Mouse (Mus musculus): Measurements from ENCODE around the gene Mapk8ip1. TPM values are rescaled to one million over a fixed set of nuclear protein-coding genes. Genes with fewer than 3 reads are reported as not detected.

The Mapk8ip1 gene
- polyA plus RNA-seq, 1 experiment from 2014 or later: 1.8 TPM

DNA sequence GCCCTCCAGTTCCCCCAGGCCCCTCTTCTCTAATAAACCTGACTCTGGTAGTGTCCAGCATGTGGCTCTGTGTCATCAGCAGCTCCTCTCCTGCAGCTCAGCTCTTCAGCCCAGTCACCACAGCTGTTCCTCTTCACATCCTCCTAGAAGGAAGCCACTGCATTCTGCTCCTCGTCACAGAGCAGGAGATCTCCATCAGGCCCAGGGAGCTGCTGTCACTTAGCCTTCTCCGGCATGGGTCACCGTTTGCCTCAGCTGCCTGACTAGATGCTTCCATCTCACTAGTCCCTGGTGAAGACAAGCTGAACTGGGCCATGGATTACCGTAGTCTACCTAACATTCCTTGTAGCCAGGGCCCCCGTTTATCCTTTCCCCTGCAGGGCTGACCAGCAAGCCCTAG lies 19.9 kb downstream of the Mapk8ip1 start:
- H3K9ac ChIP-seq (ENCODE audit: low read depth, low read length): no peak overlapping the region
- no peak overlapping the region for H3K4me2 ChIP-seq (ENCODE audit: low read depth, low read length)
- WGBS (ENCODE audit: insufficient replicate concordance): 80% methylated on average over 5 of the region's 5 CpGs
- H3K4me1 ChIP-seq (ENCODE audit: control insufficient read depth, low read depth, low read length): peaks cover 5% of the 10 kb centered on the region
- no peak for ATAC-seq (ENCODE audit: low read depth)
- no peak overlapping the region for H3K4me3 ChIP-seq (ENCODE audit: low read depth, low read length)
- no peak overlapping the region for H3K27ac ChIP-seq (ENCODE audit: low read length)
- H3K27me3 ChIP-seq (ENCODE audit: control insufficient read depth, insufficient read depth, low read depth, low read length): no peaks in the 10 kb centered on the region
- no peaks in the 10 kb centered on the region for H3K9me3 ChIP-seq (replicated peaks; ENCODE audit: control insufficient read depth, low read length)
- peaks cover 27% of the 10 kb centered on the region for H3K36me3 ChIP-seq (ENCODE audit: control insufficient read depth, insufficient read depth)

DNA sequence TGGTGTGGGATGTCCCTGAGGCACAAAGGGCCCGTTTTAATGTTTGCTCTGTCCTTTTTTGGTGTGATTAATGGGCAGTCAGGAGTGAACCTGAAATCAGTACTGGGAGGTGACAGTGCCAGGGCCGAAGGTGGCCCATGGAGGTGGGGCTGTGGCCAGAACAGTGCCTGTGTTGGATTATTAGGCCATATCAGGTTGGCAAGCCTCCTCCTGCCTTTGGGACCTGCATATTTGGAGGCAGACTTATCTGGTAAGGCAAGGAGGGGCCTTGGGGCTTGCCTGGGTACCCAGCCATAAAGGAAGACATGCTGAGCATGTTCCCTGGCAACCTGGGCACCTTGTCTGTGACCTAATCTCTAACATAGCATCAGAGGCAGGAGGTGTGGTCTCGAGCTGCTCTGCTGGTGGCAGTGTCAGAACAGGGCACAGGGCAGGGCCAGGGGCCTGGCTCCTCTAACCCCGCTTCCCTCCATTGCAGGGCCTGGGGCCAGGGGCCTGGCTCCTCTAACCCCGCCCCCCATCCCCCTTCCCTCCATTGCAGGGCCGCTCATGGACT lies 20.5 kb downstream of the Mapk8ip1 start:
- Histone ChIP-seq H3K4me2 (ENCODE audit: low read depth, low read length) (no peak overlapping the region), H3K4me1 (ENCODE audit: control insufficient read depth, low read depth, low read length) (peaks cover 10% of the 10 kb centered on the region), H3K9me3 (replicated peaks; ENCODE audit: control insufficient read depth, low read length) (no peaks in the 10 kb centered on the region), H3K27ac (ENCODE audit: low read length) (no peak overlapping the region), H3K27me3 (ENCODE audit: control insufficient read depth, insufficient read depth, low read depth, low read length) (no peaks in the 10 kb centered on the region), H3K9ac (ENCODE audit: low read depth, low read length) (no peak overlapping the region), H3K36me3 (ENCODE audit: control insufficient read depth, insufficient read depth) (peaks cover 27% of the 10 kb centered on the region), H3K4me3 (ENCODE audit: low read depth, low read length) (no peak overlapping the region)
- ATAC-seq (ENCODE audit: low read depth): no peak
- WGBS (ENCODE audit: insufficient replicate concordance): 78% methylated on average over 6 of the region's 6 CpGs

DNA sequence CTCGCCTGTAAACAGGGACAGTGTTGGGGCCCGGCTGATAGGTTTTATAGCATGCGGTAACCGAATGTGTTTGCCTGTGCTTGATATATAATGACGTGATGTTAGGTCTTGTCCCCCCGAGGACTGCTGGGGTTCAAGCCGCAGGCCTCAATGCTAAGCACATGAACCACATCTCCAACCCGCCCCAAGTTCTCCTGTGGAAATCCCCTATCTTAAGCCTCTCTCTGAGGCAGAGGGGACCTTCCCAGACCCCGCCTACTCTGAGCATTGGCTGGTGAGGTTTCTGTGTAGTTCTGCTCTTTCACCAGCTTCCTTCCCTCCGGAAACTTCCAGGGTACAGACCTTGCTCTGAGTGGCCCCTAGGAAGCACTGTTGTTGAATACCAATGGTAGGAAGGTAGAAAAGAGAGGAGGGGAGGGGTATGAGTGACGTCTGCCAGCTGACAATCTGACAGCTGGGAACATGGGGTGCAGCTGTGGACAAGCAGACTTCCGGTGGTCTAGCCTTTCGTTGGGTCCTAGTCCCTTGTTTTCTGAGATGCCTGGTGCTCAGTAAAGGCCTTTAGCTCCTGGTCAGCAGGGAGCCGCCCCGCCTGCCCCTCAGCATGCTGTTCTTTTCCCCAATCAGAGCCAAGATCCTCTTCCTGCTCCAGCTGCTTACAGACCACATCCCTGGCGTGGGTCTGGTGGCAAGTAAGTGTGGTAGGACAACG lies 21.1 kb downstream of the Mapk8ip1 start:
- Histone ChIP-seq H3K4me3 (ENCODE audit: low read depth, low read length) (no peak overlapping the region), H3K4me1 (ENCODE audit: control insufficient read depth, low read depth, low read length) (peaks cover 10% of the 10 kb centered on the region), H3K36me3 (ENCODE audit: control insufficient read depth, insufficient read depth) (peaks cover 27% of the 10 kb centered on the region), H3K9ac (ENCODE audit: low read depth, low read length) (no peak overlapping the region), H3K27me3 (ENCODE audit: control insufficient read depth, insufficient read depth, low read depth, low read length) (no peaks in the 10 kb centered on the region), H3K4me2 (ENCODE audit: low read depth, low read length) (no peak overlapping the region), H3K9me3 (replicated peaks; ENCODE audit: control insufficient read depth, low read length) (no peaks in the 10 kb centered on the region), H3K27ac (ENCODE audit: low read length) (no peak overlapping the region)
- WGBS (ENCODE audit: insufficient replicate concordance): 73% methylated on average over 17 of the region's 17 CpGs
- no peak for ATAC-seq (ENCODE audit: low read depth)

DNA sequence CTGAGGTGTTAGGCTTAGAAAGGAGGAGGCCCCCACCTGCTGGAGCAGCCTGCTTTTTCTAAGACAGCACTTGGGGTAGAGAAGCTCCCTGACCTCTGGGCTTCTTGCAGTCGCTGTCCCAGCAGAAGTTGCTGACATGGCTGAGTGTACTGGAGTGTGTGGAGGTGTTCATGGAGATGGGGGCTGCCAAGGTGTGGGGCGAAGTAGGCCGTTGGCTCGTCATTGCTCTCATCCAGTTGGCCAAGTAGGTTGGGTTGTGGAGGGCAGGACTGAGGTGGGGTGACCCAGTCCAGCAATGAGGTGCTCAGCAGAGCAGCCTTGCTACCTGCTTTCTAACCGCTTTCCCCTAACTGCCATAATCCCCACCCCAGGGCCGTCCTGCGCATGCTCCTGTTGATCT lies 23.7 kb downstream of the Mapk8ip1 start:
- Histone ChIP-seq H3K27me3 (ENCODE audit: control insufficient read depth, insufficient read depth, low read depth, low read length) (peaks cover 5% of the 10 kb centered on the region), H3K4me3 (ENCODE audit: low read depth, low read length) (no peak overlapping the region), H3K4me2 (ENCODE audit: low read depth, low read length) (no peak overlapping the region), H3K36me3 (ENCODE audit: control insufficient read depth, insufficient read depth) (peaks cover 27% of the 10 kb centered on the region), H3K9me3 (replicated peaks; ENCODE audit: control insufficient read depth, low read length) (no peaks in the 10 kb centered on the region), H3K27ac (ENCODE audit: low read length) (no peak overlapping the region), H3K4me1 (ENCODE audit: control insufficient read depth, low read depth, low read length) (peaks cover 20% of the 10 kb centered on the region), H3K9ac (ENCODE audit: low read depth, low read length) (no peak overlapping the region)
- WGBS (ENCODE audit: insufficient replicate concordance): 78% methylated on average over 7 of the region's 7 CpGs
- no peak for ATAC-seq (ENCODE audit: low read depth)

DNA sequence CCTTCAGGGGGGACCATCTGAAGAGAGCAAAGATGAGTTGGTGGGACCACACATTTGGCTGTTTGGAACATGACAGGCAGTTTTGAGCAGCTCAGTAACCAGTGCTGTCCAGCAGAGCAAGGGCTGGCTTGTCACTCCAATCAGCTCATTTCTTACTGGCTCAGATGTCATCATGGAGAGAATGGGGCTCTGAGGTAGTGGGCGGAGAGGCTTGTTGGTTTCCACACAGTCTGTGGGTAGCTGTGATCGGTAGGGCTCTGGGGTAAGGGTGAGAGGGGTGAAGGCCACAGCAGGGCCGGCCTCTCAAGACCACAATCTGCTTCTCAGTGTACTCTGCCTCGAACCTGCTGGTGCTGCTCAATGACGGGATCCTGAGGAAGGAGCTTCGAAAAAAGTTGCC lies 24.8 kb downstream of the Mapk8ip1 start:
- Histone ChIP-seq H3K27me3 (ENCODE audit: control insufficient read depth, insufficient read depth, low read depth, low read length) (peaks cover 11% of the 10 kb centered on the region), H3K9ac (ENCODE audit: low read depth, low read length) (peak overlapping the region; percentile 87), H3K27ac (ENCODE audit: low read length) (peak overlapping the region; percentile 86), H3K9me3 (replicated peaks; ENCODE audit: control insufficient read depth, low read length) (no peaks in the 10 kb centered on the region), H3K4me3 (ENCODE audit: low read depth, low read length) (peak overlapping the region; percentile 93), H3K36me3 (ENCODE audit: control insufficient read depth, insufficient read depth) (peaks cover 25% of the 10 kb centered on the region), H3K4me1 (ENCODE audit: control insufficient read depth, low read depth, low read length) (peaks cover 21% of the 10 kb centered on the region), H3K4me2 (ENCODE audit: low read depth, low read length) (peak overlapping the region; percentile 99)
- no peak for ATAC-seq (ENCODE audit: low read depth)
- 61% methylated on average over 6 of the region's 6 CpGs for WGBS (ENCODE audit: insufficient replicate concordance)

DNA sequence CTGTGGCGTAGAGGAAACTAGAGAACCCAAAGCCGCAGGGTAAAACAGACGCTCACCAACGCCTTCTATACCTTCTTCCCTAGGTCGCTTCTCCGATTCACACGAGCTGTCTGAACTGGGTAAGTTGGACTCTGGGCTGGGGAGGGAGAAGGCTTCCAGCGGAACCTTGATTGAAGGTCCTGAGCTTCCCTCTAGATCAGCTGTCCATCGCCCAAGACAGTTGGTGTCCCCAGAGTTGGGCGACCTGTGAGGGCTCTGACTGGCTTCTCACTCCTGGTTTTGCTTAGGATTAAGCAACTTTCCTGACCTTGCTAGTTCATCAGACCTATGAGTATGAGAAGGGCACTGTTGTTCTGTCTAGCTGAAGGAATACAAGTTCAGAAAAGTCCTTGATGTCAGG lies 25.3 kb downstream of the Mapk8ip1 start:
- peak overlapping the region; percentile 86 for H3K27ac ChIP-seq (ENCODE audit: low read length)
- peaks cover 16% of the 10 kb centered on the region for H3K27me3 ChIP-seq (ENCODE audit: control insufficient read depth, insufficient read depth, low read depth, low read length)
- H3K36me3 ChIP-seq (ENCODE audit: control insufficient read depth, insufficient read depth): peaks cover 20% of the 10 kb centered on the region
- no peaks in the 10 kb centered on the region for H3K9me3 ChIP-seq (replicated peaks; ENCODE audit: control insufficient read depth, low read length)
- H3K9ac ChIP-seq (ENCODE audit: low read depth, low read length): peak overlapping the region; percentile 87
- WGBS (ENCODE audit: insufficient replicate concordance): 5% methylated on average over 10 of the region's 10 CpGs
- peaks cover 21% of the 10 kb centered on the region for H3K4me1 ChIP-seq (ENCODE audit: control insufficient read depth, low read depth, low read length)
- H3K4me3 ChIP-seq (ENCODE audit: low read depth, low read length): peak overlapping the region; percentile 93
- no peak for ATAC-seq (ENCODE audit: low read depth)
- peak overlapping the region; percentile 99 for H3K4me2 ChIP-seq (ENCODE audit: low read depth, low read length)

DNA sequence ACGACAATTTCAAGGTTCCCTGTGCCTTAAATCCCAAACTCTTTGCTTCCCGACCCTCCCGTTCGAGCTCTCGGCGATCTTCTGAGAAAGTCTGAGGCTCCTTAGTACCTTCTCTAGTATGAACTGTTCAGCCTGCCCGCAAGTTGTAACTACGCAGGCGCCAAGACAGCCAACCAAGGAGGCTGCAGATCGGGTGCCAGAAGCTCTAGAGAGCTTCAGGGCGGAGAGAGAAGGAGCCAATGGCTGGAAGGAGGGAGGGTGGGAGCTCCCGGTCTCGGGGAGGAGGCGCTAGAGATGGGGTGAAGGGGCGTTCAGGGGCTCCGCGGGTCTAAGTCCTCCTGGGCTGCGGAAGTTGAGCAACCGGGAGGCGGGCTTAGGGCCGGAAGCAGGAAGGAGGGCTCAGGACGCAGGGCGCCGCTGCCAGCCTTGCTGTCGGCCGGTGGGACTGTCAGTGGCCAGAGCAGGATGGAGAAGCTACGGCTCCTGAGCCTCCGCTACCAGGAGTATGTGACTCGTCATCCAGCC lies 25.9 kb downstream of the Mapk8ip1 start:
- Histone ChIP-seq H3K9ac (ENCODE audit: low read depth, low read length) (peak overlapping the region; percentile 87), H3K36me3 (ENCODE audit: control insufficient read depth, insufficient read depth) (peaks cover 19% of the 10 kb centered on the region), H3K4me1 (ENCODE audit: control insufficient read depth, low read depth, low read length) (peaks cover 21% of the 10 kb centered on the region), H3K9me3 (replicated peaks; ENCODE audit: control insufficient read depth, low read length) (no peaks in the 10 kb centered on the region), H3K27me3 (ENCODE audit: control insufficient read depth, insufficient read depth, low read depth, low read length) (peaks cover 22% of the 10 kb centered on the region), H3K27ac (ENCODE audit: low read length) (peak overlapping the region; percentile 86), H3K4me2 (ENCODE audit: low read depth, low read length) (peak overlapping the region; percentile 99), H3K4me3 (ENCODE audit: low read depth, low read length) (peak overlapping the region; percentile 93)
- WGBS (ENCODE audit: insufficient replicate concordance): under 1% methylated on average over 29 of the region's 29 CpGs
- peak; percentile 93 for ATAC-seq (ENCODE audit: low read depth)

DNA sequence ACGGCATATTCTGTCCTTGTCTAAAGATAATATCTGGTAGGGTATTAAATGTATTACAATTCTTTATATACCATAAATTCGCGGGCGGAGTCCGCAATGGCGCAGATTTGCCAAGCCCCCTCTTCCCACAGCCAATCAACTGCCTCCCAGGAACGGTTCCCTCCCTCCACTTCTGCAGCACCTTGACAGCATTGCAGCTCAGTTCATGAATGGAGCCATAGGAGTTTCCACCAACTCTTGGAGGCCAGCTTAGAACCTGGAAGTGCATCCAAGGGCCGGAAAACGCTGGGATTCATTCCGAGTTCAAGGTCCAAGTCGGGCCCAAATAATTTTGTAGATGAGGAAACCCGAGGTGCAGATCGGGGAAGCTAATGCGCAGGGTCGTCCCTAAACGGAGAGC lies 26.5 kb downstream of the Mapk8ip1 start, which contains the start of the genes Pex16 and Large2:
Gene Pex16, plus strand, starts transcription at position 163 of the 400 bp plus-strand sequence.
Gene Large2, minus strand, starts transcription at position 356 of the 400 bp plus-strand sequence.
- peaks cover 16% of the 10 kb centered on the region for H3K36me3 ChIP-seq (ENCODE audit: control insufficient read depth, insufficient read depth)
- peak within 1 kb of the TSS; percentile 93 for H3K4me3 ChIP-seq (ENCODE audit: low read depth, low read length)
- ATAC-seq (ENCODE audit: low read depth): peak; percentile 16; the same call in 1 of the 2 replicates
- peak within 1 kb of the TSS; percentile 87 for H3K9ac ChIP-seq (ENCODE audit: low read depth, low read length)
- H3K4me1 ChIP-seq (ENCODE audit: control insufficient read depth, low read depth, low read length): peaks cover 21% of the 10 kb centered on the region
- H3K27me3 ChIP-seq (ENCODE audit: control insufficient read depth, insufficient read depth, low read depth, low read length): peaks cover 29% of the 10 kb centered on the region
- peak within 1 kb of the TSS; percentile 86 for H3K27ac ChIP-seq (ENCODE audit: low read length)
- no peaks in the 10 kb centered on the region for H3K9me3 ChIP-seq (replicated peaks; ENCODE audit: control insufficient read depth, low read length)
- H3K4me2 ChIP-seq (ENCODE audit: low read depth, low read length): peak within 1 kb of the TSS; percentile 99
- 1% methylated on average over 16 of the region's 16 CpGs for WGBS (ENCODE audit: insufficient replicate concordance)

DNA sequence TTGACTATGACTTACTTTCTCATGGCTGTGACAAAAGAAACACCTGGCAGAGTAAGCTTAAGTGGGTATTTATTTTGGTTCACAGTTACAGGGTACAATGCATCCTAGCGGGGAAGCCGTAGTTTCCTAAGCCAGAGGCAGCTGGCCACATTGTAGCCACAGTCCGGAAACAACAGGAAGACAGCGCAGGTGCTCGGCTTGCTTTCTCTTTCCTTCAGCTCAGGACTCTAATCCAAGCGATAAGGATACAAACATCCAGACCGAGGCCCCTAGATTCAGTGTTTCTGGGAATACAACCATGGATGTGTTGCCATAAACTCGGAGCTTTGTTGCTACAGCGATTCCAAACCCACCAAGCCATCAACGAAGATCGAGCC lies 27.6 kb downstream of the Mapk8ip1 start:
- H3K4me3 ChIP-seq (ENCODE audit: low read depth, low read length): no peak overlapping the region
- no peaks in the 10 kb centered on the region for H3K9me3 ChIP-seq (replicated peaks; ENCODE audit: control insufficient read depth, low read length)
- WGBS (ENCODE audit: insufficient replicate concordance): 58% methylated on average over 11 of the region's 11 CpGs
- H3K4me2 ChIP-seq (ENCODE audit: low read depth, low read length): no peak overlapping the region
- no peak for ATAC-seq (ENCODE audit: low read depth)
- H3K27ac ChIP-seq (ENCODE audit: low read length): no peak overlapping the region
- H3K4me1 ChIP-seq (ENCODE audit: control insufficient read depth, low read depth, low read length): peaks cover 21% of the 10 kb centered on the region
- peaks cover 5% of the 10 kb centered on the region for H3K36me3 ChIP-seq (ENCODE audit: control insufficient read depth, insufficient read depth)
- peaks cover 33% of the 10 kb centered on the region for H3K27me3 ChIP-seq (ENCODE audit: control insufficient read depth, insufficient read depth, low read depth, low read length)
- H3K9ac ChIP-seq (ENCODE audit: low read depth, low read length): no peak overlapping the region

All from liver, embryonic 16.5 days (tissue).